Mouse (Mus musculus) hindbrain, embryonic 15.5 days (tissue): ENCODE data around the gene Kcnd3. TPM values are rescaled to one million over a fixed set of nuclear protein-coding genes. Genes with fewer than 3 reads are reported as not detected.

ENCODE experiments used
- ATAC-seq: fragments of 200-750 bp; cut with Nextera tagmentation; 2 replicates; pipeline ENCODE4 v1.8.0; 2017; ENCODE audit warnings: low read depth, moderate number of reproducible peaks, moderate TSS enrichment; ENCODE audit not compliant: low FRiP score
- H3K27ac ChIP-seq: fragments of 300-500 bp; sonication (generic); replicated peaks from 2 replicates; pipeline ENCODE4 v1.5.1; 2015; ENCODE audit warnings: mild to moderate bottlenecking, inconsistent platforms
- H3K27me3 ChIP-seq: fragments of 300-500 bp; sonication (generic); 2 replicates; pipeline ENCODE4 v1.6.1; 2015; ENCODE audit warnings: control low read depth, inconsistent platforms
- H3K36me3 ChIP-seq: fragments of 300-500 bp; sonication (generic); 2 replicates; pipeline ENCODE4 v1.6.1; 2015; ENCODE audit warnings: control low read depth, inconsistent platforms
- H3K4me1 ChIP-seq: fragments of 300-500 bp; sonication (generic); replicated peaks from 2 replicates; pipeline ENCODE4 v1.6.1; 2015; ENCODE audit warnings: control low read depth, inconsistent platforms
- H3K4me2 ChIP-seq: fragments of 300-500 bp; sonication (generic); 2 replicates; pipeline ENCODE4 v1.6.1; 2015; ENCODE audit warnings: moderate library complexity, mild to moderate bottlenecking, inconsistent platforms
- H3K4me3 ChIP-seq: fragments of 300-500 bp; sonication (generic); 2 replicates; pipeline ENCODE4 v1.5.1; 2015; ENCODE audit warnings: mild to moderate bottlenecking, inconsistent platforms
- H3K9ac ChIP-seq: fragments of 300-500 bp; sonication (generic); 2 replicates; pipeline ENCODE4 v1.6.1; 2015; ENCODE audit warnings: inconsistent platforms
- H3K9me3 ChIP-seq: fragments of 300-500 bp; sonication (generic); 2 replicates; pipeline ENCODE4 v1.6.1; 2016; ENCODE audit warnings: control low read depth, inconsistent platforms
- WGBS: fragments of 180-500 bp; shearing (Covaris S2); methylation state at CpG from one replicate; pipeline ENCODE4 v1.1.7; 2015; 5-methylcytosine and 5-hydroxymethylcytosine counted together
- polyA plus RNA-seq: library from polyadenylated mRNA; unstranded; fragments of >200 nt; fragmentation: Nextera tagmentation; extraction: Ambion mirVana; gene quantifications from 2 replicates; pipeline ENCODE4 v1.2.1, GENCODE M21; 2015

Gene Kcnd3
- polyA plus RNA-seq, 1 experiment from 2014 or later: 10.0 TPM

DNA sequence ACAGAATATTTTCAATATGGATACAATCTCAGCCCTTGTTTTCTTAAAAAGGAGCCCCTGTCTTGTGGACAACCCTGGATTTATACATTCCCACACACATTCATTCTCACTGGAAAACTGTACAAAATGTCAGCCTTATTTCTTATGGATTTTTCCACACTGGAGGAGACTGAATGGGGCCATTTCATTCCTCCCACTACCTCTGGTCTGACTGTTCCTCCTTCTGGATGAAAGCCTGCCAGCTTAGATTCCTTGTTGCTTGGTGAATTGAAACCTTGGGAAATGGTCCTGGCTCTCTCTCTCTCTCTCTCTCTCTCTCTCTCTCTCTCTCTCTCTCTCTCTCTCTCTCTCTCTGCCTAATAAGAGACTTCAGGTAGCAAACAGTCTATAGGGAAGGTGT lies 260.7 kb downstream of the Kcnd3 start:
- no peaks in the 10 kb centered on the region for H3K36me3 ChIP-seq
- no peak overlapping the region for H3K9ac ChIP-seq
- H3K27ac ChIP-seq: 0 out of 2 replicates have a peak overlapping the region, but pooled peaks have one; percentile 67
- no peak overlapping the region for H3K4me3 ChIP-seq
- no peaks in the 10 kb centered on the region for H3K27me3 ChIP-seq
- H3K9me3 ChIP-seq: no peaks in the 10 kb centered on the region
- peaks cover 27% of the 10 kb centered on the region for H3K4me1 ChIP-seq
- ATAC-seq: no peak
- no peak overlapping the region for H3K4me2 ChIP-seq

DNA sequence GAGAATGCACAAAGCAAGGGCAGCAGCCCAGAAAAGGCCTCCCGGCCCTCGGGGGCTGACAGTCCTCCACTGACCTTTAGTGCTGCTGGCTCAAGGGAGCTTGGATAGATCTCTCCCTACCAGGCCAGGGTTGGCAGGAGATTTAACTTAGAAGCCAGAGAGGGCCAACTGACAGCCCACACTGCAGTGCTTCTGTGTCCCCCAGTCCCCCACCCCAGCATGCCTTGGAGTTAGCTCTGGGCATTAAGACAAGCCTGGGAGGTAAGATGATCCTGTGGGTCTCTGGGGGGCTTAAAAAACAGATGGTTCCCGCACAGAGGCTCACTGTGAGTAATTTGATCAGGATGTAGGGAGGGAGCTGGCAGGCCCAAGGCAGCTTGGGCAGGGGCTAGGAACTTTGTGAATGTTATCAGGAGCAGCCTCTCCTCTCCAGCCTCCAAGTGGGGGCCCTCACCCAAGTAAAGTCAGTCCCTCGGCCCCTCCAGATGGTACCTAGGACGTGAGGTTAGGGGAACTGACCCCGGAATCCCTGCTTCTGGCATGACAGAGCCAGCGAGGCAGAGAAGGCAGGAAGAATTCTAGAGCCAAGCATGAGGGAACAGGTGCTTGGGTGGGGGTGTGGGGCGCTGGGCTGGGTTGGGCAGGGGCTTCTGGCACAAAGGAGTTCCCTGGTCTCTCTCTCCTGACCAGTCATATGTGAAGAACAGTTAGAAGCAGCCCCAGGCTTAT lies 262.1 kb downstream of the Kcnd3 start:
- Histone ChIP-seq H3K9ac (no peak overlapping the region), H3K9me3 (no peaks in the 10 kb centered on the region), H3K27ac (peak overlapping the region; percentile 67), H3K4me2 (0 out of 2 replicates have a peak overlapping the region, but pooled peaks have one; percentile 1), H3K27me3 (no peaks in the 10 kb centered on the region), H3K4me1 (peaks cover 33% of the 10 kb centered on the region), H3K4me3 (no peak overlapping the region), H3K36me3 (no peaks in the 10 kb centered on the region)
- 17% methylated on average over 8 of the region's 8 CpGs for WGBS
- peak; percentile 66 for ATAC-seq

DNA sequence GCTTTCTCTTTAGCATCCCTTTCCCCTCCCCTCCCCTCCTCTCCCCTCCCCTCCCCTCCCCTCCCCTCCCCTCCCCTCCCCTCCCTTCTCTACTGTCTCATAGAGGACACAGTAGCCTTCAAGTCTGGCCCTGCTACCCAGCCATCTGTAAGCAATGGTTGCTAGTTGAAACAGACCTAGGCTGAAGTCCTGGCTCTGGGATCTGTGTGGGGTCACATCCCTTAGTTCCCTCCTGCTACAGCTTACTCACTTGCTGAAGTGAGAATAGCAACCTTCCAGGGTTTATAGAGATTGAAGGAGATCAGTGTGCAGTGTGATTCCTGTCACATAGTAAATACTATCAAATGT lies 262.7 kb downstream of the Kcnd3 start:
- no peak overlapping the region for H3K9ac ChIP-seq
- no peaks in the 10 kb centered on the region for H3K9me3 ChIP-seq
- H3K27ac ChIP-seq: peak overlapping the region; percentile 44; the same call in 1 of the 2 replicates
- H3K36me3 ChIP-seq: no peaks in the 10 kb centered on the region
- H3K27me3 ChIP-seq: no peaks in the 10 kb centered on the region
- peaks cover 33% of the 10 kb centered on the region for H3K4me1 ChIP-seq
- no peak for ATAC-seq
- no peak overlapping the region for H3K4me3 ChIP-seq
- H3K4me2 ChIP-seq: no peak overlapping the region

DNA sequence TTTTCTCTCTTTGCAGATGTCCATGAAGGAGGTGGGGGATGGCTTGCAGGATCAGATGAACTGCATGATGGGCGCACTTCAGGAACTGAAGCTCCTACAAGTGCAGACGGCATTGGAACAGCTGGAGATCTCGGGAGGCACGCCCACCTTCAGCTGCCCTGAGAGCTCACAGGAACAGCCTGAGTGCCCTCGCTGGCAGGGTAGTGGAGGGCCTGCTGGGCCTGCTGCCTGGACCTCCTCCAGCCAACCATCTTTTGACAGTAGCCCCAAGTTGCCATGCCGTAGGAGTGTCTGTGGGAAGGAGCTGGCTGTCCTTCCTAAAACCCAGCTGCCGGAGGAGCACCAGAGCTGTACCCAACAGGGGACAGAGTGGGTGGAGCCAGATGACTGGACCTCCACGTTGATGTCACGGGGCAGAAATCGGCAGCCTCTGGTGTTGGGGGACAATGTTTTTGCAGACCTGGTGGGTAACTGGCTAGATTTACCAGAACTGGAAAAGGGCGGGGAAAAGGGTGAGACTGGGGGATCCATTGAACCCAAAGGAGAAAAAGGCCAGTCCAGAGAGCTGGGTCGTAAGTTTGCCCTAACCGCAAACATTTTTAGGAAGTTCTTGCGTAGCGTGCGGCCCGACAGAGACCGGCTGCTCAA lies 264.3 kb downstream of the Kcnd3 start:
- 62% methylated on average over 18 of the region's 18 CpGs for WGBS
- no peaks in the 10 kb centered on the region for H3K36me3 ChIP-seq
- H3K4me1 ChIP-seq: peaks cover 24% of the 10 kb centered on the region
- H3K4me2 ChIP-seq: no peak overlapping the region
- no peak overlapping the region for H3K9ac ChIP-seq
- no peaks in the 10 kb centered on the region for H3K9me3 ChIP-seq
- H3K4me3 ChIP-seq: no peak overlapping the region
- 0 out of 2 replicates have a peak overlapping the region, but pooled peaks have one; percentile 24 for H3K27ac ChIP-seq
- ATAC-seq: no peak
- no peaks in the 10 kb centered on the region for H3K27me3 ChIP-seq

DNA sequence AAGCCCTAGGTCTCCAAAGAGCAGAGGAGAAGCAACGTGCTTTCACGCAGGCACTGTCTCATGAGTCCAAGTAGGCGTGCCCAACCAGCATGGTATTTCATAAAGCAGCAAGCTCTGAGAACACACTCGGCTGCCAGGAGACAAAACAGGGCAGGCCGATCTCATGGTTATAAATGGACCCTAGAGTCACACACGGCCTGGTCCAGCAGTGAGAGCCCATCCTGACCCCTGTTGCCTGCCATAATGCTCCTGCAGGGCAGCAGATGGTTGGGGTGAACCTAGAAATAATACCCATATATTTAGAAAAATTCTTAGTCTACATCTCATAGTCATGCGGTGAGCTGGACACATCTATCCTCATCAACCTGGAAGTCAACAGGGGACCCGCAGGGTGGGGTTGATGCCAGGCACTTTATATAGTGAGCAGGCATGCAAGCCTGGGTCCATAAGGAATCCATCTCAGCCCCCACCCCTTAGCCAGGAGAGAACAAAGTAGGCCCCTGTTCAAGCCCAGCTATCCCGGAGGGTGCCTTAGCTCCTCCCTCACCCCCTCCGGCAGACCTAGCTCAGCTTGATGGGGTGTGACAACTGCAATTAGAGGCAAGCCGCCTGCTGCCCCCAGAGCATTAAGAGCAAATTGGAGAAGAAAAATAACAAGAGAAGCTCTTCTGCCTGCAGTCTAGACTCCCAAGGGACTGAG lies 265.9 kb downstream of the Kcnd3 start:
- Histone ChIP-seq H3K27me3 (no peaks in the 10 kb centered on the region), H3K9ac (no peak overlapping the region), H3K27ac (peak overlapping the region; percentile 51; the same call in 1 of the 2 replicates), H3K36me3 (no peaks in the 10 kb centered on the region), H3K4me1 (peaks cover 24% of the 10 kb centered on the region), H3K4me2 (no peak overlapping the region), H3K4me3 (no peak overlapping the region), H3K9me3 (no peaks in the 10 kb centered on the region)
- WGBS: 27% methylated on average over 11 of the region's 11 CpGs
- ATAC-seq: peak; percentile 45; the same call in 1 of the 2 replicates

DNA sequence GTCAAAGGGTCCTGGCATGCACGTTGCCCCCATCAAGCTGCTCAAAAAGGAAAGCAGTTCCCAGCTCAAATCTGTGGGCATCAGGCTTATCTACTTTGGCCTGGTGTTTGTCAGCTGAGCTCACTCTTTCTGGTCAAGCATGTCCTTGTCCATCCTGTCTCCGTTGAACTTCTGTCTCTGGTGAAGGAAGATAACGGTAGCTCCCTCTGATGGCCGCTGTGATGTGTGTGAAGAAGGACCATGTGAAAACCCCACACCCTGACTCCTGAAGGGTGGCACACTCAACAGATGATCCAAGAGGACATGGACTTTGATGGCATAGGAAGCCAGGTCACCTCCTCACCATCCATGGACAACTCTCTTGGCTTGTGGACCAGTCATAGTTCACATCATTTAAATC lies 266.6 kb downstream of the Kcnd3 start:
- Histone ChIP-seq H3K4me2 (no peak overlapping the region), H3K27ac (0 out of 2 replicates have a peak overlapping the region, but pooled peaks have one; percentile 51), H3K4me3 (no peak overlapping the region), H3K9ac (no peak overlapping the region), H3K27me3 (no peaks in the 10 kb centered on the region), H3K4me1 (peaks cover 23% of the 10 kb centered on the region), H3K9me3 (no peaks in the 10 kb centered on the region), H3K36me3 (no peaks in the 10 kb centered on the region)
- ATAC-seq: no peak
- 65% methylated on average over 4 of the region's 4 CpGs for WGBS

DNA sequence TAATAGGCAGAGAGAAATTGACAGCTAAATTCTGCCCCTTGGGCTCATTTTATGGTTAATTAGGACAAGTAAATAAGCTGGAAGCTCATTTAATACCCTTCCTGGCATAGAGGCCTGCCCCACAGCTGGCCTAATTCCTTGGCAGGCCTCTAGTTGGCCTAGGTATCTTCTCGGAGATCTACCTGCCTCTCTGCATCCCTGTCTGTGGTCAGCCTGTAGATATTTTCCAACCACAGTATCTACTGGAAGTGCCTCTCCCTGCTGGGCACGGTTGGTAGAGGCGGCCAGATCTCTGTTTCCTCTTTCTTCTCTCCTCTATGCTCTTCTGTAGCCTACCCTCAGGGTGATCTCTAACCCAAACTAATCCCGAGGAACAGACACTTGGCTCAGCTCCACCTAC lies 267.8 kb downstream of the Kcnd3 start:
- WGBS: 64% methylated on average over 4 of the region's 4 CpGs
- no peaks in the 10 kb centered on the region for H3K27me3 ChIP-seq
- H3K36me3 ChIP-seq: no peaks in the 10 kb centered on the region
- peaks cover 15% of the 10 kb centered on the region for H3K4me1 ChIP-seq
- no peak overlapping the region for H3K9ac ChIP-seq
- H3K4me2 ChIP-seq: no peak overlapping the region
- H3K9me3 ChIP-seq: no peaks in the 10 kb centered on the region
- H3K27ac ChIP-seq: no peak overlapping the region
- ATAC-seq: no peak
- no peak overlapping the region for H3K4me3 ChIP-seq

DNA sequence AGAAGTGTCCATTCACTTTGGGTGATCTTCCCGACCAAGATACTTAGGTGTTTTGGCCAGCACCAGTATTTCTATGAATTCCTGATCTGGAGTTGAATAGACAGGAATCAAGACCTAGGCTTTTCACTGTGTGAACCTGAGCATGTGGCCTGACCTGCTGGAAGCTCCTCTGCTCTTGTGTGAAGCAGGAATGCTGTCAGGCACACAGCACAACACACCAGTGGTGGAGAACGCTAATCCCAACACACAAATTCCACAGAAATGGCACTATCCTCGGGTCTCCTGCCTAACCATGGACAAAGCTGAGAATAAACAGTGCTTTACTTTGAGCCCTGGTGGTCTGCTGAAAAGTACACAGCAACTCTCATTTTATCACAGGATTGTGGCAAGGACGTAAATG lies 268.4 kb downstream of the Kcnd3 start:
- 81% methylated on average over 4 of the region's 4 CpGs for WGBS
- Histone ChIP-seq H3K27me3 (no peaks in the 10 kb centered on the region), H3K27ac (no peak overlapping the region), H3K4me3 (no peak overlapping the region), H3K4me2 (no peak overlapping the region), H3K9ac (no peak overlapping the region), H3K36me3 (no peaks in the 10 kb centered on the region), H3K4me1 (peaks cover 15% of the 10 kb centered on the region), H3K9me3 (no peaks in the 10 kb centered on the region)
- no peak for ATAC-seq

DNA sequence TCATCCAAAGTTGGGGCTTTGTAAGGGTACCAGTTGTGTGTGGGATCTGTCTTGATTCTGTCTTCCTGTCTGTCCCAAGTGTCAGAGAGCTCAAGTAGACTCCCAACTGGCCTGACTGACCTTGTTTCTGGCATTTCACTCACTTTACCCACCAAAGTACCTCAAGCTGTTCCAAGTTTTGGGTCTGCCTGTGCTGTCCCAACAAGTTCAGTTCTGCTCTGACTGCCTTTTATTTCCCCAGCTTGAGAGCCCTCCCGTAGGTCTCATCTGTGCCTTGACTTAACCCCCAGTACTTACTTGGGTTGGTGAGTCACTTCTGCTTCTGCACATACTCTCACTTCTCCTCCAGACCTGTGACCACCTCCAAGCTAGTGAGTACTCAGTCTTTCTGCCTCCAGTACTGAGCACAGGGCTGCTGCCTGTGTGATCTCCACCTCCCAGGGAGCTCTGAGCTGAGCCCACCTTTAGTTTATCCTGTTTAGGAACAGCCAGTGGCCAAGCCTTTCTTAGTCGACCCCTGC lies 269.6 kb downstream of the Kcnd3 start:
- H3K27ac ChIP-seq: no peak overlapping the region

DNA sequence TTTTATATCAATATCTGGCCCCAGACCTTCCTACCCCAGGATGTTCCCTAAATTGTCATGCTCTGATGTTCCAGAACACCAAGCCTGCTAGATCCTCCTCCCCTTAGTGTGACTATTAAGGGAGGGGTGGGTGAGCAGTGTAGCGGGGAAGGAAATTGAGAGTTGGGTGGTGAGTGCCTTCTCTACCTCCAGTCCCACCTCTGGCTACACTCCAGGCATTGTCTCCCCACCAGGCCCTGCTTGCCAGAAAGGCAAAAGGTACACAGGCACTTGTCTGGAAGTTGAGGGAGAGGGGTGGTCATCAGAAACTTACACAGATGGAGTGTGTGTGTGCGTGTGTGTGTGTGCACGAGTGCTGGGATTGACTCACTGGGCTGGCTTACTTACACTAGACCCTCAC lies 270.4 kb downstream of the Kcnd3 start:
- peaks cover 9% of the 10 kb centered on the region for H3K4me1 ChIP-seq
- no peaks in the 10 kb centered on the region for H3K9me3 ChIP-seq
- H3K4me2 ChIP-seq: no peak overlapping the region
- H3K27ac ChIP-seq: no peak overlapping the region
- 91% methylated on average over 3 of the region's 3 CpGs for WGBS
- no peaks in the 10 kb centered on the region; the same call in 1 of the 2 replicates for H3K36me3 ChIP-seq
- no peak overlapping the region for H3K4me3 ChIP-seq
- no peak overlapping the region for H3K9ac ChIP-seq
- H3K27me3 ChIP-seq: no peaks in the 10 kb centered on the region
- no peak for ATAC-seq

More for the DNA sequence above, 269.6 kb downstream of the Kcnd3 start:
- 76% methylated on average over 2 of the region's 2 CpGs for WGBS
- Histone ChIP-seq H3K4me2 (no peak overlapping the region), H3K9me3 (no peaks in the 10 kb centered on the region), H3K27me3 (no peaks in the 10 kb centered on the region), H3K9ac (no peak overlapping the region), H3K4me1 (peaks cover 14% of the 10 kb centered on the region), H3K36me3 (no peaks in the 10 kb centered on the region), H3K4me3 (no peak overlapping the region)
- ATAC-seq: no peak
